13 mouse cellular contexts compared by ENCODE assay signal in genomic region chr19:30844916-30845315, GRCm38 (mm10).
"Had no signal": no experiment of that assay in that cellular context is flagged by ENCODE, and none has a peak within 500 bp of the region (broad histone marks: within the 10 kb centered on the region; RNA-seq: fewer than 3 reads in every experiment).

No protein-coding gene starts in this region.

- H3K27ac ChIP-seq: layer of hippocampus, adult 2 months; limb, embryonic 13.5 days; liver, embryonic 12.5 days; lung, embryonic 15.5 days; midbrain, embryonic 10.5 days; neural tube, embryonic 15.5 days had no signal

- H3K4me2 ChIP-seq: limb, embryonic 13.5 days; liver, embryonic 12.5 days; lung, embryonic 15.5 days; neural tube, embryonic 15.5 days had no signal

- H3K4me1 ChIP-seq: limb, embryonic 13.5 days; liver, embryonic 12.5 days had no signal

- H3K9ac ChIP-seq: limb, embryonic 13.5 days; liver, embryonic 12.5 days; lung, embryonic 15.5 days; neural tube, embryonic 15.5 days had no signal

- H3K27me3 ChIP-seq: limb, embryonic 13.5 days; liver, embryonic 12.5 days; lung, embryonic 15.5 days; neural tube, embryonic 15.5 days had no signal

- H3K9me3 ChIP-seq: limb, embryonic 13.5 days; liver, embryonic 12.5 days; lung, embryonic 15.5 days; midbrain, embryonic 10.5 days; neural tube, embryonic 15.5 days had no signal

- ATAC-seq: inflammation-experienced regulatory T-cells, adult 6 months; intestine, postnatal 0 days; liver, embryonic 12.5 days had no signal

- DNase-seq: midbrain, embryonic 14.5 days; right cerebral cortex, adult 18-20 months; right cerebral cortex, postnatal 25 days; thymus, postnatal 36 days had no signal

- H3K36me3 ChIP-seq: limb, embryonic 13.5 days; liver, embryonic 12.5 days; lung, embryonic 15.5 days; midbrain, embryonic 10.5 days; neural tube, embryonic 15.5 days had no signal

- H3K4me3 ChIP-seq: layer of hippocampus, adult 2 months; limb, embryonic 13.5 days; liver, embryonic 12.5 days; lung, embryonic 15.5 days; midbrain, embryonic 10.5 days; myocyte; neural tube, embryonic 15.5 days had no signal
